Mouse (Mus musculus): ENCODE measurements around the gene Cklf. TPM values are rescaled to one million over a fixed set of nuclear protein-coding genes. Genes with fewer than 3 reads are reported as not detected.

Gene Cklf
- polyA plus RNA-seq (2015; fragmentation: Nextera tagmentation; extraction: Ambion mirVana) = 25.6 and 35.1 TPM in 2 replicates

- peak; percentile 72 for ATAC-seq (ENCODE audit: extremely low read depth, insufficient number of reproducible peaks, low FRiP score, low TSS enrichment)
- H3K9me3 ChIP-seq = no peaks in the 10 kb centered on the region
- peak within 1 kb of the TSS; percentile 68 for H3K4me3 ChIP-seq
- peak within 1 kb of the TSS; percentile 88 for H3K9ac ChIP-seq
- peaks cover 25% of the 10 kb centered on the region for H3K4me1 ChIP-seq
- H3K27ac ChIP-seq (replicated peaks) = peak within 1 kb of the TSS; percentile 71
- H3K27me3 ChIP-seq (replicated peaks) = no peaks in the 10 kb centered on the region
- peak within 1 kb of the TSS; percentile 76 for H3K4me2 ChIP-seq
- H3K36me3 ChIP-seq = 0 out of 2 replicates have a peak, but pooled peaks cover 4% of the 10 kb centered on the region
- 3% methylated on average over 41 of the region's 41 CpGs for WGBS
Observed at GRCm38 (mm10) chr8:104250439-104251367, at the start of gene Cklf. TSS of gene Cklf (plus strand) at chr8:104250861.

GRCm38 (mm10) chr8:104201622-104202021, 49.0 kb upstream of the Cklf start:
- no peak overlapping the region for H3K4me2 ChIP-seq
- H3K27me3 ChIP-seq (replicated peaks) = peaks cover 5% of the 10 kb centered on the region; the same call in 1 of the 2 replicates
- H3K4me1 ChIP-seq = no peaks in the 10 kb centered on the region
- ATAC-seq (ENCODE audit: extremely low read depth, insufficient number of reproducible peaks, low FRiP score, low TSS enrichment) = no peak
- no peak overlapping the region for H3K4me3 ChIP-seq
- H3K27ac ChIP-seq (replicated peaks) = no peak overlapping the region
- H3K9ac ChIP-seq = no peak overlapping the region
- no peaks in the 10 kb centered on the region for H3K36me3 ChIP-seq
- H3K9me3 ChIP-seq = no peaks in the 10 kb centered on the region
- WGBS = 71% methylated on average over 3 of the region's 3 CpGs

- no peak overlapping the region for H3K4me2 ChIP-seq
- H3K27me3 ChIP-seq (replicated peaks) = peaks cover 5% of the 10 kb centered on the region; the same call in 1 of the 2 replicates
- no peaks in the 10 kb centered on the region for H3K36me3 ChIP-seq
- H3K4me1 ChIP-seq = no peaks in the 10 kb centered on the region
- no peak overlapping the region for H3K9ac ChIP-seq
- no peak overlapping the region for H3K27ac ChIP-seq (replicated peaks)
- no peak for ATAC-seq (ENCODE audit: extremely low read depth, insufficient number of reproducible peaks, low FRiP score, low TSS enrichment)
- H3K9me3 ChIP-seq = no peaks in the 10 kb centered on the region
- H3K4me3 ChIP-seq = no peak overlapping the region
- 74% methylated on average over 4 of the region's 4 CpGs for WGBS
Observed at GRCm38 (mm10) chr8:104202320-104202719, 48.3 kb upstream of the Cklf start.

GRCm38 (mm10) chr8:104205292-104205691, 45.4 kb upstream of the Cklf start:
- Histone ChIP-seq H3K4me3 (no peak overlapping the region), H3K9me3 (peaks cover 8% of the 10 kb centered on the region; the same call in 1 of the 2 replicates), H3K4me1 (no peaks in the 10 kb centered on the region), H3K36me3 (no peaks in the 10 kb centered on the region), H3K9ac (no peak overlapping the region), H3K27me3 (replicated peaks) (peaks cover 5% of the 10 kb centered on the region; the same call in 1 of the 2 replicates), H3K4me2 (no peak overlapping the region), H3K27ac (replicated peaks) (no peak overlapping the region)
- no peak for ATAC-seq (ENCODE audit: extremely low read depth, insufficient number of reproducible peaks, low FRiP score, low TSS enrichment)
- 64% methylated on average over 3 of the region's 3 CpGs for WGBS

- H3K4me1 ChIP-seq = no peaks in the 10 kb centered on the region
- WGBS = 74% methylated on average over 5 of the region's 5 CpGs
- H3K9ac ChIP-seq = no peak overlapping the region
- H3K9me3 ChIP-seq = no peaks in the 10 kb centered on the region
- H3K36me3 ChIP-seq = no peaks in the 10 kb centered on the region
- no peak overlapping the region for H3K4me3 ChIP-seq
- no peak for ATAC-seq (ENCODE audit: extremely low read depth, insufficient number of reproducible peaks, low FRiP score, low TSS enrichment)
- H3K27me3 ChIP-seq (replicated peaks) = no peaks in the 10 kb centered on the region; the same call in 1 of the 2 replicates
- H3K27ac ChIP-seq (replicated peaks) = no peak overlapping the region
- no peak overlapping the region for H3K4me2 ChIP-seq
Observed at GRCm38 (mm10) chr8:104217601-104218000, 33.1 kb upstream of the Cklf start.

- no peak for ATAC-seq (ENCODE audit: extremely low read depth, insufficient number of reproducible peaks, low FRiP score, low TSS enrichment)
- H3K4me2 ChIP-seq = peak overlapping the region; percentile 56
- H3K9ac ChIP-seq = peak overlapping the region; percentile 1; the same call in 1 of the 2 replicates
- H3K4me3 ChIP-seq = peak overlapping the region; percentile 20; the same call in 1 of the 2 replicates
- no peaks in the 10 kb centered on the region for H3K4me1 ChIP-seq
- no peaks in the 10 kb centered on the region; the same call in 1 of the 2 replicates for H3K27me3 ChIP-seq (replicated peaks)
- peaks cover 6% of the 10 kb centered on the region; the same call in 1 of the 2 replicates for H3K36me3 ChIP-seq
- H3K27ac ChIP-seq (replicated peaks) = no peak overlapping the region
- peaks cover 4% of the 10 kb centered on the region; the same call in 1 of the 2 replicates for H3K9me3 ChIP-seq
- 22% methylated on average over 11 of the region's 11 CpGs for WGBS
Observed at GRCm38 (mm10) chr8:104219079-104219478, 31.6 kb upstream of the Cklf start.

GRCm38 (mm10) chr8:104219806-104220205, 30.9 kb upstream of the Cklf start:
- Histone ChIP-seq H3K27me3 (replicated peaks) (no peaks in the 10 kb centered on the region; the same call in 1 of the 2 replicates), H3K27ac (replicated peaks) (no peak overlapping the region), H3K9ac (no peak overlapping the region), H3K9me3 (peaks cover 10% of the 10 kb centered on the region; the same call in 1 of the 2 replicates), H3K4me3 (no peak overlapping the region), H3K4me2 (no peak overlapping the region), H3K36me3 (peaks cover 13% of the 10 kb centered on the region), H3K4me1 (no peaks in the 10 kb centered on the region)
- no peak for ATAC-seq (ENCODE audit: extremely low read depth, insufficient number of reproducible peaks, low FRiP score, low TSS enrichment)
- 36% methylated on average over 5 of the region's 5 CpGs for WGBS

- Histone ChIP-seq H3K27ac (replicated peaks) (no peak overlapping the region), H3K36me3 (peaks cover 84% of the 10 kb centered on the region), H3K4me3 (no peak overlapping the region), H3K9me3 (peaks cover 10% of the 10 kb centered on the region; the same call in 1 of the 2 replicates), H3K4me2 (no peak overlapping the region), H3K27me3 (replicated peaks) (no peaks in the 10 kb centered on the region), H3K9ac (no peak overlapping the region), H3K4me1 (no peaks in the 10 kb centered on the region)
- WGBS = 83% methylated on average over 5 of the region's 5 CpGs
- ATAC-seq (ENCODE audit: extremely low read depth, insufficient number of reproducible peaks, low FRiP score, low TSS enrichment) = no peak
Observed at GRCm38 (mm10) chr8:104227048-104227447, 23.6 kb upstream of the Cklf start.

- Histone ChIP-seq H3K27me3 (replicated peaks) (no peaks in the 10 kb centered on the region), H3K36me3 (peaks cover 87% of the 10 kb centered on the region)
- 76% methylated on average over 9 of the region's 9 CpGs for WGBS
Observed at GRCm38 (mm10) chr8:104230377-104230776, 20.3 kb upstream of the Cklf start.

GRCm38 (mm10) chr8:104232039-104232438, 18.6 kb upstream of the Cklf start:
- Histone ChIP-seq H3K9me3 (no peaks in the 10 kb centered on the region), H3K4me1 (no peaks in the 10 kb centered on the region), H3K4me2 (no peak overlapping the region), H3K27ac (replicated peaks) (no peak overlapping the region), H3K4me3 (no peak overlapping the region), H3K9ac (no peak overlapping the region), H3K36me3 (peaks cover 87% of the 10 kb centered on the region), H3K27me3 (replicated peaks) (no peaks in the 10 kb centered on the region)
- no peak for ATAC-seq (ENCODE audit: extremely low read depth, insufficient number of reproducible peaks, low FRiP score, low TSS enrichment)
- WGBS = 83% methylated on average over 4 of the region's 4 CpGs

More at GRCm38 (mm10) chr8:104230377-104230776, 20.3 kb upstream of the Cklf start:
- no peak overlapping the region for H3K27ac ChIP-seq (replicated peaks)
- no peaks in the 10 kb centered on the region for H3K4me1 ChIP-seq
- H3K9ac ChIP-seq = no peak overlapping the region
- H3K4me3 ChIP-seq = no peak overlapping the region
- no peak for ATAC-seq (ENCODE audit: extremely low read depth, insufficient number of reproducible peaks, low FRiP score, low TSS enrichment)
- H3K4me2 ChIP-seq = no peak overlapping the region
- H3K9me3 ChIP-seq = no peaks in the 10 kb centered on the region

GRCm38 (mm10) chr8:104232919-104233318, 17.7 kb upstream of the Cklf start:
- 82% methylated on average over 5 of the region's 5 CpGs for WGBS
- no peak overlapping the region for H3K4me2 ChIP-seq
- H3K9me3 ChIP-seq = no peaks in the 10 kb centered on the region
- no peak for ATAC-seq (ENCODE audit: extremely low read depth, insufficient number of reproducible peaks, low FRiP score, low TSS enrichment)
- no peaks in the 10 kb centered on the region for H3K4me1 ChIP-seq
- no peak overlapping the region for H3K9ac ChIP-seq
- no peak overlapping the region for H3K27ac ChIP-seq (replicated peaks)
- H3K4me3 ChIP-seq = no peak overlapping the region
- no peaks in the 10 kb centered on the region for H3K27me3 ChIP-seq (replicated peaks)
- peaks cover 87% of the 10 kb centered on the region for H3K36me3 ChIP-seq
